Mouse (Mus musculus): ENCODE results near the gene Catsperd. TPM values are rescaled to one million over a fixed set of nuclear protein-coding genes. Genes with fewer than 3 reads are reported as not detected.

Gene Catsperd
- polyA plus RNA-seq, 1 experiment from 2014 or later = 1.7 TPM

GRCm38 (mm10) chr17:56647546-56647945, 19.6 kb downstream of the Catsperd start:
- Histone ChIP-seq H3K27ac (ENCODE audit: low read depth, low read length) (no peak overlapping the region), H3K9me3 (ENCODE audit: control insufficient read depth, low read length) (no peaks in the 10 kb centered on the region), H3K27me3 (replicated peaks; ENCODE audit: control insufficient read depth, insufficient read depth, low read length) (no peaks in the 10 kb centered on the region), H3K9ac (ENCODE audit: low read depth, low read length) (no peak overlapping the region), H3K4me3 (ENCODE audit: low read length) (no peak overlapping the region), H3K4me2 (ENCODE audit: low read length) (no peak overlapping the region), H3K4me1 (ENCODE audit: control insufficient read depth, insufficient read depth, low read depth, low read length) (no peaks in the 10 kb centered on the region), H3K36me3 (ENCODE audit: control insufficient read depth, insufficient read depth, low read length) (no peaks in the 10 kb centered on the region)
- 63% methylated on average over 13 of the region's 13 CpGs for WGBS
- no peak for ATAC-seq

- Histone ChIP-seq H3K9me3 (ENCODE audit: control insufficient read depth, low read length) (no peaks in the 10 kb centered on the region), H3K4me3 (ENCODE audit: low read length) (no peak overlapping the region), H3K27ac (ENCODE audit: low read depth, low read length) (no peak overlapping the region), H3K36me3 (ENCODE audit: control insufficient read depth, insufficient read depth, low read length) (no peaks in the 10 kb centered on the region), H3K9ac (ENCODE audit: low read depth, low read length) (no peak overlapping the region), H3K4me2 (ENCODE audit: low read length) (no peak overlapping the region), H3K27me3 (replicated peaks; ENCODE audit: control insufficient read depth, insufficient read depth, low read length) (no peaks in the 10 kb centered on the region), H3K4me1 (ENCODE audit: control insufficient read depth, insufficient read depth, low read depth, low read length) (no peaks in the 10 kb centered on the region)
- ATAC-seq = no peak
- WGBS = 42% methylated on average over 10 of the region's 10 CpGs
These were observed 23.9 kb downstream of the Catsperd start for GRCm38 (mm10) chr17:56651801-56652200.

- no peaks in the 10 kb centered on the region for H3K27me3 ChIP-seq (replicated peaks; ENCODE audit: control insufficient read depth, insufficient read depth, low read length)
- H3K27ac ChIP-seq (ENCODE audit: low read depth, low read length) = no peak overlapping the region
- H3K9ac ChIP-seq (ENCODE audit: low read depth, low read length) = no peak overlapping the region
- ATAC-seq = no peak
- no peaks in the 10 kb centered on the region for H3K4me1 ChIP-seq (ENCODE audit: control insufficient read depth, insufficient read depth, low read depth, low read length)
- H3K9me3 ChIP-seq (ENCODE audit: control insufficient read depth, low read length) = no peaks in the 10 kb centered on the region
- no peak overlapping the region for H3K4me2 ChIP-seq (ENCODE audit: low read length)
- no peak overlapping the region for H3K4me3 ChIP-seq (ENCODE audit: low read length)
- 80% methylated on average over 2 of the region's 2 CpGs for WGBS
- no peaks in the 10 kb centered on the region for H3K36me3 ChIP-seq (ENCODE audit: control insufficient read depth, insufficient read depth, low read length)
These were observed 26.8 kb downstream of the Catsperd start for GRCm38 (mm10) chr17:56654771-56655170.

DNA sequence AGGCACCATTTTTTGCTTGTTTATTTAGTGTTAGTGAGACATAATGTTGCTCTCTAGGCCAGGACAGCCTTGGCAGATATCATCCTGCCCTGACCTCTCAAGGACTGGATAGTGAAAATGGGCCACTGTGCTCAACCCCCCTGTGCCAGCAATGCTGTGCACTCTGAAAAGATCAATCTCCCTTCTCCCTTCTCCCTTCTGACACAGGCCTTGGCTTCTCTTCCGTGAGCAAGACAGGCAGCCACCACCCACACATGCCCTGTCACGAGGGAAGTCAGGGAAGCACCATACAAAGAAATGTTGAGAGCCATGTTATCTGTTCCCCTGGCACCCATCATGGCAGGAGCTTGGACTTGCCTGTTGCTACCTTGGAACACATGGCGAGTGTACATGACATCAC, 27.4 kb downstream of the Catsperd start:
- Histone ChIP-seq H3K9me3 (ENCODE audit: control insufficient read depth, low read length) (no peaks in the 10 kb centered on the region), H3K4me3 (ENCODE audit: low read length) (no peak overlapping the region), H3K36me3 (ENCODE audit: control insufficient read depth, insufficient read depth, low read length) (no peaks in the 10 kb centered on the region), H3K4me2 (ENCODE audit: low read length) (no peak overlapping the region), H3K9ac (ENCODE audit: low read depth, low read length) (no peak overlapping the region), H3K27me3 (replicated peaks; ENCODE audit: control insufficient read depth, insufficient read depth, low read length) (no peaks in the 10 kb centered on the region), H3K27ac (ENCODE audit: low read depth, low read length) (no peak overlapping the region), H3K4me1 (ENCODE audit: control insufficient read depth, insufficient read depth, low read depth, low read length) (no peaks in the 10 kb centered on the region)
- WGBS = 87% methylated on average over 3 of the region's 3 CpGs
- no peak for ATAC-seq

DNA sequence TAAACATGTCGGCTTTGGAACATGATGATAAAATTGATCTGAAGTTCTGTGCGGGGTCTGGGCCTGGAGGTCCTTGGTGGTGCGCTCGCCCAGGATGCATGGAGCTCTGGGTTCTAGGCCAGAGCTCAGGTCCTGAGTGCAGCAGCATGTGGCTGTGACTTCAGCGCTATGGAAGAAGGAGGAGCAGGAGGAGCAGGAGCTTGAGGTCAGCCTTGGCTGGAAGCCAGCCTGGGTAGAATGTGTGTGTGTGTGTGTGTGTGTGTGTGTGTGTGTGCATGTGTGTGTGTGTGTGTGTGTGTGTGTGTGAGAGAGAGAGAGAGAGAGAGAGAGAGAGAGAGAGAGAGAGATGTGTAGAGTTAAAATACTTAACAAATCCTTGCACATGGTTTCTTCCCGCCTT, 28.2 kb downstream of the Catsperd start:
- Histone ChIP-seq H3K27ac (ENCODE audit: low read depth, low read length) (no peak overlapping the region), H3K4me2 (ENCODE audit: low read length) (no peak overlapping the region), H3K4me3 (ENCODE audit: low read length) (no peak overlapping the region), H3K9ac (ENCODE audit: low read depth, low read length) (no peak overlapping the region), H3K27me3 (replicated peaks; ENCODE audit: control insufficient read depth, insufficient read depth, low read length) (no peaks in the 10 kb centered on the region), H3K36me3 (ENCODE audit: control insufficient read depth, insufficient read depth, low read length) (no peaks in the 10 kb centered on the region), H3K9me3 (ENCODE audit: control insufficient read depth, low read length) (no peaks in the 10 kb centered on the region), H3K4me1 (ENCODE audit: control insufficient read depth, insufficient read depth, low read depth, low read length) (no peaks in the 10 kb centered on the region)
- no peak for ATAC-seq
- 84% methylated on average over 6 of the region's 6 CpGs for WGBS

DNA sequence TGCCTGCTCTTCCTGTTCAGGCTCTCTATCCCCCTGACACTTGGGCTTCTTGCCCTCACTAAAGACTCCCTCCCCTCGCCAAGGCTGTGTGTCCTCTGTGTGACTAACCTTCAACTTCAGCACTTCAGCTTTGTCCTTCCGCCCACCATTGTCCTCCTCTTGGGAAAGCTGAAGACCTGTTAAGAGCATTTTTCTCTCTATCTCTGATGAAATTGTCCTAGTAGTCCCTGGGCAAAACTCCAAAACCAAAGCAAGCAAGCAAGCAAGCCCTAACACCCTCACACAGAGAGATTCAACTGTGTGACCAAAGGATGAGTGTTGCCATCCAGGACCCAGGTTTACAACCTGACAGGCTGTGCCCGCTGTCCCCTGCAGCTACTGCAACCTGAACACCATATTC, 35.7 kb downstream of the Catsperd start:
- no peak overlapping the region for H3K27ac ChIP-seq (ENCODE audit: low read depth, low read length)
- ATAC-seq = no peak
- H3K27me3 ChIP-seq (replicated peaks; ENCODE audit: control insufficient read depth, insufficient read depth, low read length) = peaks cover 5% of the 10 kb centered on the region; the same call in 1 of the 2 replicates
- H3K4me3 ChIP-seq (ENCODE audit: low read length) = no peak overlapping the region
- H3K4me2 ChIP-seq (ENCODE audit: low read length) = no peak overlapping the region
- H3K36me3 ChIP-seq (ENCODE audit: control insufficient read depth, insufficient read depth, low read length) = no peaks in the 10 kb centered on the region
- H3K4me1 ChIP-seq (ENCODE audit: control insufficient read depth, insufficient read depth, low read depth, low read length) = peaks cover 5% of the 10 kb centered on the region
- no peaks in the 10 kb centered on the region for H3K9me3 ChIP-seq (ENCODE audit: control insufficient read depth, low read length)
- H3K9ac ChIP-seq (ENCODE audit: low read depth, low read length) = no peak overlapping the region
- WGBS = 60% methylated on average over 3 of the region's 3 CpGs

DNA sequence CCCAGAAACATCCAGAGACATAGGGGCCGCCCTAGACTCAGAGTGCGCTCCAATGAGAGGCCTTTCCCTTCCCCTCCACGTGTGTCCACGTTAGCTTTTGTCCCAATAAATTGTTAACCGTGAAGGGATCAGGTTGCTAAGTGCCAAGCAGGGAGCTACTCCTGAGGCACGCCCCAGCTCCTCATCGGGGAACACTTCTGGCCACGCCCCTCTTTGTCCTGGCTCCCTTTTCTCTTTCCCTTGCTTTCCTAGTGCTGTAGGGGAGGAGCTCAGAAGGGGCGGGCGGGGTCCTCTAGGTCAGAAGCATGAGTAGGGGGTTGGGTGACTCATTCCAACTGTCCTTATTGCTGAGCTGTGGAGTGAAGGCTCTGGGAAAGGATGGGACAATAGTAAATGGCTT, 36.4 kb downstream of the Catsperd start:
- Histone ChIP-seq H3K27ac (ENCODE audit: low read depth, low read length) (no peak overlapping the region), H3K27me3 (replicated peaks; ENCODE audit: control insufficient read depth, insufficient read depth, low read length) (peaks cover 5% of the 10 kb centered on the region; the same call in 1 of the 2 replicates), H3K9me3 (ENCODE audit: control insufficient read depth, low read length) (no peaks in the 10 kb centered on the region), H3K4me3 (ENCODE audit: low read length) (no peak overlapping the region), H3K36me3 (ENCODE audit: control insufficient read depth, insufficient read depth, low read length) (no peaks in the 10 kb centered on the region), H3K9ac (ENCODE audit: low read depth, low read length) (no peak overlapping the region; the same call in 1 of the 2 replicates), H3K4me1 (ENCODE audit: control insufficient read depth, insufficient read depth, low read depth, low read length) (peaks cover 5% of the 10 kb centered on the region), H3K4me2 (ENCODE audit: low read length) (no peak overlapping the region)
- WGBS = 7% methylated on average over 9 of the region's 10 CpGs
- no peak for ATAC-seq

DNA sequence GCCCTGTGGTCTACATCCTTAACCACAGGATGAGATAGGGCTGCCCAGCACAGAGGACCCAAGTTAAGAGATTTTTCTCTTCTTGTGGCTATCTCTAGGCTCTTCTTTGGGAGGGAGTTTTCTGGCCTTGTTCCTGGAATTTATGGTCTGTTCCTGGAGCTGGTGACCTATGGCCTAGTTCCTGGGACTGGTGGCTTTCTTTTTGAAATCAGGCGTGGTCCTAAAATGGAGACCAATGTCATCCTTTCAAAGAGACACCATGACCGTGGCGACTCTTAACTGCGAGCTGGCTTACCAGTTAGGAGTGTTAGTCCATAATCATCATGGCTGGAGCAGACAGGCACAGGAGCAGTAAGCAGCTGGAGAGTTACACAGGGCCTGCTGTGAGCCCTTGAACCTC, 38.4 kb downstream of the Catsperd start:
- ATAC-seq = no peak
- Histone ChIP-seq H3K36me3 (ENCODE audit: control insufficient read depth, insufficient read depth, low read length) (no peaks in the 10 kb centered on the region), H3K9me3 (ENCODE audit: control insufficient read depth, low read length) (no peaks in the 10 kb centered on the region), H3K27me3 (replicated peaks; ENCODE audit: control insufficient read depth, insufficient read depth, low read length) (peaks cover 5% of the 10 kb centered on the region; the same call in 1 of the 2 replicates), H3K27ac (ENCODE audit: low read depth, low read length) (no peak overlapping the region), H3K9ac (ENCODE audit: low read depth, low read length) (no peak overlapping the region), H3K4me2 (ENCODE audit: low read length) (no peak overlapping the region), H3K4me3 (ENCODE audit: low read length) (no peak overlapping the region), H3K4me1 (ENCODE audit: control insufficient read depth, insufficient read depth, low read depth, low read length) (peaks cover 5% of the 10 kb centered on the region)
- WGBS = 83% methylated on average over 4 of the region's 4 CpGs

- Histone ChIP-seq H3K27ac (ENCODE audit: low read depth, low read length) (no peak overlapping the region), H3K4me2 (ENCODE audit: low read length) (no peak overlapping the region), H3K36me3 (ENCODE audit: control insufficient read depth, insufficient read depth, low read length) (no peaks in the 10 kb centered on the region), H3K9me3 (ENCODE audit: control insufficient read depth, low read length) (no peaks in the 10 kb centered on the region), H3K4me1 (ENCODE audit: control insufficient read depth, insufficient read depth, low read depth, low read length) (peaks cover 7% of the 10 kb centered on the region), H3K27me3 (replicated peaks; ENCODE audit: control insufficient read depth, insufficient read depth, low read length) (peaks cover 5% of the 10 kb centered on the region; the same call in 1 of the 2 replicates), H3K9ac (ENCODE audit: low read depth, low read length) (no peak overlapping the region), H3K4me3 (ENCODE audit: low read length) (no peak overlapping the region)
- WGBS = 81% methylated on average over 3 of the region's 3 CpGs
- no peak for ATAC-seq
These were observed 39.6 kb downstream of the Catsperd start for GRCm38 (mm10) chr17:56667591-56667990.

Data from hindbrain, embryonic 16.5 days (tissue).